Mouse (Mus musculus) forebrain, embryonic 16.5 days (tissue): ENCODE measurements around the gene Piwil4. TPM values are rescaled to one million over a fixed set of nuclear protein-coding genes. Genes with fewer than 3 reads are reported as not detected.

ENCODE experiments used
- ATAC-seq: fragments of 200-750 bp; cut with Nextera tagmentation; 2 replicates; pipeline ENCODE4 v1.8.0; 2017; ENCODE audit warnings: mild to moderate bottlenecking, moderate library complexity
- H3K27ac ChIP-seq: fragments of 300-500 bp; sonication (generic); 2 replicates; pipeline ENCODE4 v1.5.1; 2014; ENCODE audit warnings: low read length, control low read depth
- H3K27me3 ChIP-seq: fragments of 300-500 bp; sonication (generic); replicated peaks from 2 replicates; pipeline ENCODE4 v1.6.1; 2014; ENCODE audit warnings: low read length; ENCODE audit not compliant: control insufficient read depth, insufficient read depth
- H3K36me3 ChIP-seq: fragments of 300-500 bp; sonication (generic); 2 replicates; pipeline ENCODE4 v1.6.1; 2014; ENCODE audit not compliant: control insufficient read depth, insufficient read depth
- H3K4me1 ChIP-seq: fragments of 300-500 bp; sonication (generic); replicated peaks from 2 replicates; pipeline ENCODE4 v1.6.1; 2014; ENCODE audit warnings: low read length; ENCODE audit not compliant: control insufficient read depth, insufficient read depth
- H3K4me2 ChIP-seq: fragments of 300-500 bp; sonication (generic); 2 replicates; pipeline ENCODE4 v1.6.1; 2014; ENCODE audit warnings: mild to moderate bottlenecking, low read length, control low read depth
- H3K4me3 ChIP-seq: fragments of 300-500 bp; sonication (generic); replicated peaks from 2 replicates; pipeline ENCODE4 v1.5.1; 2014; ENCODE audit warnings: mild to moderate bottlenecking, low read length, control low read depth
- H3K9ac ChIP-seq: fragments of 300-500 bp; sonication (generic); replicated peaks from 2 replicates; pipeline ENCODE4 v1.6.1; 2014; ENCODE audit warnings: low read depth, low read length, control low read depth
- H3K9me3 ChIP-seq: fragments of 300-500 bp; sonication (generic); 2 replicates; pipeline ENCODE4 v1.6.1; 2016; ENCODE audit warnings: low read length; ENCODE audit not compliant: control insufficient read depth
- WGBS: fragments of 180-500 bp; shearing (Covaris S2); extraction: QIAGEN DNeasy Blood & Tissue Kit; methylation state at CpG from one replicate; pipeline ENCODE4 v1.1.7; 2014; 5-methylcytosine and 5-hydroxymethylcytosine counted together
- polyA plus RNA-seq: library from polyadenylated mRNA; unstranded; fragments of >200 nt; fragmentation: Nextera tagmentation; extraction: Ambion mirVana; gene quantifications from 2 replicates; pipeline ENCODE4 v1.2.1, GENCODE M21; 2015

The Piwil4 gene
- polyA plus RNA-seq, 1 experiment from 2014 or later: 0.06 TPM

GRCm38 (mm10) chr9:14730941-14731541 is 9.5 kb downstream of the Piwil4 start:
- Histone ChIP-seq H3K4me3 (no peak overlapping the region), H3K4me2 (no peak overlapping the region), H3K27ac (no peak overlapping the region), H3K27me3 (no peaks in the 10 kb centered on the region), H3K9ac (no peak overlapping the region), H3K9me3 (no peaks in the 10 kb centered on the region), H3K4me1 (no peaks in the 10 kb centered on the region), H3K36me3 (no peaks in the 10 kb centered on the region)
- ATAC-seq: no peak
- 59% methylated on average over 9 of the region's 9 CpGs for WGBS

GRCm38 (mm10) chr9:14728365-14728764 is 12.2 kb downstream of the Piwil4 start:
- WGBS: 91% methylated on average over 4 of the region's 4 CpGs
- no peak overlapping the region for H3K9ac ChIP-seq
- no peak overlapping the region for H3K4me3 ChIP-seq
- H3K4me1 ChIP-seq: no peaks in the 10 kb centered on the region
- H3K4me2 ChIP-seq: no peak overlapping the region
- no peak for ATAC-seq
- H3K36me3 ChIP-seq: no peaks in the 10 kb centered on the region
- H3K9me3 ChIP-seq: no peaks in the 10 kb centered on the region
- no peaks in the 10 kb centered on the region for H3K27me3 ChIP-seq
- H3K27ac ChIP-seq: no peak overlapping the region

- Histone ChIP-seq H3K36me3 (no peaks in the 10 kb centered on the region), H3K27me3 (no peaks in the 10 kb centered on the region), H3K9me3 (no peaks in the 10 kb centered on the region), H3K4me2 (no peak overlapping the region), H3K9ac (no peak overlapping the region), H3K27ac (no peak overlapping the region), H3K4me1 (no peaks in the 10 kb centered on the region), H3K4me3 (no peak overlapping the region)
- ATAC-seq: no peak
- WGBS: 87% methylated on average over 4 of the region's 4 CpGs
These were observed 13.9 kb downstream of the Piwil4 start for GRCm38 (mm10) chr9:14726629-14727028.

- Histone ChIP-seq H3K27me3 (no peaks in the 10 kb centered on the region), H3K27ac (no peak overlapping the region), H3K4me2 (no peak overlapping the region), H3K4me3 (no peak overlapping the region), H3K4me1 (no peaks in the 10 kb centered on the region), H3K36me3 (no peaks in the 10 kb centered on the region), H3K9ac (no peak overlapping the region), H3K9me3 (no peaks in the 10 kb centered on the region)
- 91% methylated on average over 6 of the region's 6 CpGs for WGBS
- ATAC-seq: no peak
These were observed 14.5 kb downstream of the Piwil4 start for GRCm38 (mm10) chr9:14726005-14726404.

- H3K4me2 ChIP-seq: no peak overlapping the region
- no peak overlapping the region for H3K27ac ChIP-seq
- no peaks in the 10 kb centered on the region for H3K36me3 ChIP-seq
- H3K9me3 ChIP-seq: no peaks in the 10 kb centered on the region
- no peak overlapping the region for H3K4me3 ChIP-seq
- H3K4me1 ChIP-seq: no peaks in the 10 kb centered on the region
- H3K9ac ChIP-seq: no peak overlapping the region
- ATAC-seq: no peak
- no peaks in the 10 kb centered on the region for H3K27me3 ChIP-seq
- 85% methylated on average over 5 of the region's 5 CpGs for WGBS
These were observed 15.6 kb downstream of the Piwil4 start for GRCm38 (mm10) chr9:14724755-14725420.

GRCm38 (mm10) chr9:14721610-14722009 is 18.9 kb downstream of the Piwil4 start:
- no peak overlapping the region for H3K4me3 ChIP-seq
- 77% methylated on average over 5 of the region's 5 CpGs for WGBS
- no peak for ATAC-seq
- H3K27ac ChIP-seq: no peak overlapping the region
- H3K27me3 ChIP-seq: no peaks in the 10 kb centered on the region
- no peaks in the 10 kb centered on the region for H3K36me3 ChIP-seq
- no peaks in the 10 kb centered on the region for H3K9me3 ChIP-seq
- H3K9ac ChIP-seq: no peak overlapping the region
- no peaks in the 10 kb centered on the region for H3K4me1 ChIP-seq
- H3K4me2 ChIP-seq: no peak overlapping the region

GRCm38 (mm10) chr9:14720384-14720783 is 20.1 kb downstream of the Piwil4 start:
- no peak for ATAC-seq
- no peak overlapping the region for H3K4me2 ChIP-seq
- no peak overlapping the region for H3K9ac ChIP-seq
- no peaks in the 10 kb centered on the region for H3K27me3 ChIP-seq
- no peak overlapping the region for H3K4me3 ChIP-seq
- no peaks in the 10 kb centered on the region for H3K4me1 ChIP-seq
- H3K36me3 ChIP-seq: no peaks in the 10 kb centered on the region
- no peak overlapping the region for H3K27ac ChIP-seq
- H3K9me3 ChIP-seq: no peaks in the 10 kb centered on the region
- 16% methylated on average over 2 of the region's 2 CpGs for WGBS

GRCm38 (mm10) chr9:14718332-14718691 is 22.2 kb downstream of the Piwil4 start:
- Histone ChIP-seq H3K36me3 (no peaks in the 10 kb centered on the region), H3K4me1 (no peaks in the 10 kb centered on the region), H3K4me2 (no peak overlapping the region), H3K4me3 (no peak overlapping the region), H3K27ac (no peak overlapping the region), H3K9me3 (no peaks in the 10 kb centered on the region), H3K9ac (no peak overlapping the region), H3K27me3 (no peaks in the 10 kb centered on the region)
- ATAC-seq: no peak

- 52% methylated on average over 14 of the region's 14 CpGs for WGBS
- Histone ChIP-seq H3K27ac (no peak overlapping the region), H3K9me3 (no peaks in the 10 kb centered on the region), H3K4me3 (no peak overlapping the region), H3K4me1 (no peaks in the 10 kb centered on the region), H3K4me2 (no peak overlapping the region), H3K9ac (no peak overlapping the region), H3K36me3 (no peaks in the 10 kb centered on the region), H3K27me3 (no peaks in the 10 kb centered on the region)
- ATAC-seq: no peak
These were observed 22.7 kb downstream of the Piwil4 start for GRCm38 (mm10) chr9:14717689-14718331.
